Mouse (Mus musculus): ENCODE measurements around the gene Tmcc1.

- TF ChIP-seq POLR2A (IDR thresholded peaks at IDR 0.05; ENCODE audit: extremely low read depth, insufficient read depth, low read length), result no peak
- TF ChIP-seq CTCF (IDR thresholded peaks at IDR 0.05; ENCODE audit: extremely low read depth, insufficient read depth, low read length), result no peak
These were observed 95.7 kb downstream of the Tmcc1 start for GRCm38 (mm10) chr6:116097579-116097978.
